Mouse (Mus musculus) intestine, postnatal 0 days (tissue): ENCODE data around the gene Mgat4b. TPM values are rescaled to one million over a fixed set of nuclear protein-coding genes. Genes with fewer than 3 reads are reported as not detected.

ENCODE experiments used
- ATAC-seq: fragments of 200-750 bp; cut with Nextera tagmentation; 2 replicates; pipeline ENCODE4 v1.8.0; 2017; ENCODE audit warnings: mild to moderate bottlenecking, moderate TSS enrichment, moderate library complexity
- H3K27ac ChIP-seq: fragments of 300-500 bp; sonication (generic); 2 replicates; pipeline ENCODE4 v1.5.1; 2014; ENCODE audit warnings: mild to moderate bottlenecking, low read depth, low read length, moderate library complexity
- H3K27me3 ChIP-seq: fragments of 300-500 bp; sonication (generic); replicated peaks from 2 replicates; pipeline ENCODE4 v1.6.1; 2014; ENCODE audit warnings: low read length, mixed read lengths; ENCODE audit not compliant: control insufficient read depth, insufficient read depth
- H3K36me3 ChIP-seq: fragments of 300-500 bp; sonication (generic); 2 replicates; pipeline ENCODE4 v1.6.1; 2014; ENCODE audit warnings: mild to moderate bottlenecking, moderate library complexity; ENCODE audit not compliant: control insufficient read depth, insufficient read depth
- H3K4me1 ChIP-seq: fragments of 300-500 bp; sonication (generic); replicated peaks from 2 replicates; pipeline ENCODE4 v1.6.1; 2014; ENCODE audit warnings: antibody characterized with exemption, low read length, mixed read lengths; ENCODE audit not compliant: control insufficient read depth, insufficient read depth
- H3K4me2 ChIP-seq: fragments of 300-500 bp; sonication (generic); replicated peaks from 2 replicates; pipeline ENCODE4 v1.6.1; 2014; ENCODE audit warnings: low read depth, mild to moderate bottlenecking, moderate library complexity
- H3K4me3 ChIP-seq: fragments of 300-500 bp; sonication (generic); 2 replicates; pipeline ENCODE4 v1.5.1; 2014; ENCODE audit warnings: low read depth, low read length
- H3K9ac ChIP-seq: fragments of 300-500 bp; sonication (generic); 2 replicates; pipeline ENCODE4 v1.6.1; 2014; ENCODE audit warnings: mild to moderate bottlenecking, low read depth, low read length
- H3K9me3 ChIP-seq: fragments of 300-500 bp; sonication (generic); 2 replicates; pipeline ENCODE4 v1.6.1; 2016; ENCODE audit warnings: mixed run types; ENCODE audit not compliant: control insufficient read depth
- CTCF ChIP-seq: sonication (generic); IDR thresholded peaks from 2 replicates; pipeline ENCODE4 v1.5.1; 2016; ENCODE audit warnings: low read depth, mild to moderate bottlenecking, control low read depth, antibody characterized with exemption, moderate library complexity
- WGBS: fragments of 180-500 bp; shearing (Covaris S2); extraction: QIAGEN DNeasy Blood & Tissue Kit; methylation state at CpG from one replicate; pipeline ENCODE4 v1.1.7; 2014; 5-methylcytosine and 5-hydroxymethylcytosine counted together
- polyA plus RNA-seq: library from polyadenylated mRNA; unstranded; fragments of >200 nt; fragmentation: Nextera tagmentation; extraction: Ambion mirVana; gene quantifications from 2 replicates; pipeline ENCODE4 v1.2.1, GENCODE M21; 2015

Mgat4b gene
- polyA plus RNA-seq, 1 experiment from 2014 or later, result 35.0 TPM

DNA sequence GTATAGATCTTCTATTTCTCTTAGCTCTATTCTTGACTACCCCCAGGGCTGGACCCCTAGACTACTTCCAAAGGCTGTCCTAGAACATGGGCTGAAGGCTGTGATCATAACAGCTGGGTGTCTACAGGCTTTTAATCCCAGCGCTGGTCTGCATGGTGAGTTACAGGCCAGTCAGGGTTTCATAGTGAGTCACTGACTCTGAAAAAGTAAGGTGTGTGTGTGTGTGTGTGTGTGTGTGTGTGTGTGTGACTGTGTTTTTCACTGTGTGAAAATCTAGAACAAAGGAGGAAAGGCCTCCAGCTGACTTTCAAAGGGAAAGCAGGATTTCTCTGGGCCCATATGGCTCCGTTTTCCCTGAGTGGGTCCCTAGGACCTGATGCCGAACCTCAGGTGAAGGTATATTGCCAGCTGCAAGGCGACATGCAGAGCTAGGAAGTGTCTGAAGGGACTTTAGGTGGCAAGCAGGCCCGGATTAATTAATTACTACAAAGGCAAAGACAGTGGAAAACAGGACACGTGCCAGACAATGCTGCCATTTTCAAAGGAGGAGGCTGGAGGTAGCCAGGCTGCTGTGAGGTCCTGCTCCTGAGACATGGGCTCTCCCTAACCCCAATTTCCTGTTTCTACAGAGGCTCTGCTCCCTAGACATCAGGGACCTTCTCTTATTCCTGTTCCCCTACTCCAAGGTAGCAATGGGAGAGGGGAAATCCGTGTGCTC, 12.0 kb downstream of the Mgat4b start:
- peaks cover 14% of the 10 kb centered on the region; the same call in 1 of the 2 replicates for H3K4me1 ChIP-seq
- H3K27ac ChIP-seq, result peak overlapping the region; percentile 60
- WGBS, result 58% methylated on average over 7 of the region's 7 CpGs
- no peaks in the 10 kb centered on the region for H3K36me3 ChIP-seq
- no peak overlapping the region for H3K4me3 ChIP-seq
- no peak for TF ChIP-seq CTCF
- no peak for ATAC-seq
- H3K4me2 ChIP-seq, result peak overlapping the region; percentile 98
- no peaks in the 10 kb centered on the region for H3K27me3 ChIP-seq
- H3K9me3 ChIP-seq, result no peaks in the 10 kb centered on the region
- H3K9ac ChIP-seq, result no peak overlapping the region

DNA sequence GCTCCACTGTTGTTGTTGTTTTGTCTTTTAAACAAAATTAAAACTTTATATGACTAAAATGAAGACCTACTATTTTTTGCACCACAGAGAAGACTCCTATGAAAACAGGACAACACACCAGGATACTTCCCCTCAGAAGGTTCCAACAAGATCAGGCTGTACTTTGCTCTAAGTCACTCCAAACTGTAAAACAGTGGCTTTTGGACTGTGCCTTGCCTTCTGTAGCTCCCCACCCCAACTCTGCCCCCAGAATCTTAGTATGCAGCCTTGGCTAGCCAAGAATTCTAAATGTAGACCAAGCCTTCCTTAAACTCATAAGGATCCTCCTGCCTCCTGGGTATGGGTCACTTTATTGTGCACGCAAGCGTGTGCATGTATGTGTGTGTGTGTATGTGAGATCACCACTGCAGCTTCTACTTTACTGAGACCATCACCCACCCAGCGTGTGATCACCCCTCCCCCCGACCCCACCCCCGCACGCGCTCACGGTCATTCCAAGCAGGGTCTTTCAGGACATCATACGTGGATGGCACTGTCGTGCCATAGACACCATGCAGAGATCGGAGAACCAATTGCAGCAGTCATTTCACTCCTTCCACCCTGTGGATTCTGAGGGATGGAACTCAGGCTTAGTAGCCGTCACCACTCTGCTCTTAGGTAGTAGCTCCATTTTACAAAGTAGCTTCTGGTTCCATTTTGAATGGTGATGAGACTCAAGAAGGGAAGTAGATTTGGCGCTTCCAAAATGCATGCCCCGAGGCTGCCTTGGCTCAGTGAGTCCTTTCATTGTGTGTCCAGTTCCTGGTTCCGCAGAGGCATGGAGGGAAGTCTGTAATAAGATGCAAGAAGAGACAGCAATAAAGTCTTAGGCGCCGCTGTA, 13.3 kb downstream of the Mgat4b start:
- Histone ChIP-seq H3K4me1 (peaks cover 10% of the 10 kb centered on the region; the same call in 1 of the 2 replicates), H3K27ac (peak overlapping the region; percentile 90), H3K9me3 (no peaks in the 10 kb centered on the region), H3K4me3 (peak overlapping the region; percentile 91), H3K4me2 (peak overlapping the region; percentile 98), H3K27me3 (no peaks in the 10 kb centered on the region), H3K9ac (peak overlapping the region; percentile 92), H3K36me3 (no peaks in the 10 kb centered on the region; the same call in 1 of the 2 replicates)
- WGBS, result 7% methylated on average over 17 of the region's 17 CpGs
- ATAC-seq, result no peak; the same call in 1 of the 2 replicates
- TF ChIP-seq CTCF, result no peak

DNA sequence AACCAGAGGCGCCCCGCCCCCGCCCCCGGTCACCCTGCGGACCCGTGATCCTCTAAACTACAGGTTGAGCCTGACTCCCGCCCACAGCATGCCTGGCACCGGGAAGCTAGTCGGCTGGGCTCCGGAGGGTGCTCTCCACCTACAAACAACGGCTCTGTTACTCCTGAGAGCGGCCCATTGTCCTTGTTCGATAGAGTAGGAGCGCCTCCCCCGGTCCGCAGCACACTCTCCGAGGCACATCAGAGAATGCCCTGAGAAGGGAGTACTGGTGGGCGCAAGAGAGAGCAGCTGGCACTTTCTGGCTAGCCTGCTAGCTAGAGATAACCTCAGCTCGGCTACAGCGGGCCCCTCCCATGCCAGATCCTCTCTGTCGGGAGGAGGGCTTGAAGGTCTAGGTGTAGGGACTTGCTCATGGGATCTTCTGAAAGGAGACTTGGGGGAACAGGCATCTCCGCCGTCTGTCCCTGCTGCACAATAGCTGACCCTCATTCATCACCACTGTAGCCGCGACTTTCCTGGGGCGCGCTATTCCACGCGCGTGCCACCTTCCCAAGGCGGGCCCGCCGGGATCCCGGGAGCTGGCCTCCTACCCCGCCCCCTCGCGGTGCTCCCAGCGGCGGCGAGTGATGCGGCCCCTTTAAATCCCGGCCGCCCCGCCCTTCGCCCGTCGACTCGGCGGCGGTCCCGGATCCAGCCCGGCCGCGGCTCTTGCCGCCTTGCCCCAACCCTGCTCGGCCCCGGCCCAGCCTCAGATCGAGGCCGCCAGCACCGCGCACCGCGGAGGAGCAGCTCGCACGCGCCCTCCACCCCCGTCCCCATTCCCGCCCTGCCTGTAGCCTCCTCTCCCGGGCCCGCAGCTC, 14.2 kb downstream of the Mgat4b start:
- Histone ChIP-seq H3K4me3 (peak overlapping the region; percentile 91), H3K9ac (peak overlapping the region; percentile 92), H3K27ac (peak overlapping the region; percentile 90), H3K27me3 (no peaks in the 10 kb centered on the region), H3K36me3 (no peaks in the 10 kb centered on the region; the same call in 1 of the 2 replicates), H3K4me1 (peaks cover 10% of the 10 kb centered on the region; the same call in 1 of the 2 replicates), H3K4me2 (peak overlapping the region; percentile 98), H3K9me3 (no peaks in the 10 kb centered on the region)
- under 1% methylated on average over 60 of the region's 70 CpGs for WGBS
- peak; percentile 61 for TF ChIP-seq CTCF
- peak; percentile 75 for ATAC-seq

DNA sequence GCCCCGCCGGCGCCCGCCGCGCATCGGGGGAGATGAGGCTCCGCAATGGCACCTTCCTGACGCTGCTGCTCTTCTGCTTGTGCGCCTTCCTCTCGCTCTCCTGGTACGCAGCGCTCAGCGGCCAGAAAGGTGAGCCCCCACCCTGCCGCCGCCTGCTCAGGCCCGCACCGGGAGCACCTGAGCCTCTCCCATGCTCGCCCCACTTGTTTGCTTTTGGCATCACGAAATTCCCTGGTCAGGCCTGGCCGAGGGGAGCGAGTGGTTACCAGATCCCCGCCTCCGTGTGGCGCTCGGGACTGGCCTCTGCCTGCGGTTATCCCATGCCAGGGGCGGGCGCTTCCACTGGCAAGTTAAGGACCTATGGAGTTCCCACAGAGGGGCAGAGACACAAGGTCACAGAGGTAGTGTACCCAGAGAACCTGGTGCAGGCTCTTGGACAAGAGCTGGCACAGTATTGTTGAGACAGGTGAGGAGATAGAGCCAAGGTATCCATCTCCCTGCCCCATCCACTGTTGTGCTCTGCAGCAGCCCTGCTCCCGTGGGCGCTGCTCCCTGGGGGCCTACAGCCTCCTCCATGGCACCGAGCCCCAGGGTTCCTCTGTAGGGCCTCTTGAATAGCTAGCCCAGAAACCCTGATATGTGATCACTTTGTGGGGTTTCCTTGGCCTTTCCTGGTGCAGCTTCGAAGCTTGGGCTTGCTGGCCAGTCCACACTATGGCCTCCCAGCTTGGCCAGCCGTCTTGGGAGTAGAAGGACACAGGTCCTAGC, 15.1 kb downstream of the Mgat4b start:
- Histone ChIP-seq H3K9me3 (no peaks in the 10 kb centered on the region), H3K36me3 (peaks cover 3% of the 10 kb centered on the region; the same call in 1 of the 2 replicates), H3K9ac (peak overlapping the region; percentile 92), H3K4me1 (peaks cover 10% of the 10 kb centered on the region; the same call in 1 of the 2 replicates), H3K27me3 (no peaks in the 10 kb centered on the region), H3K27ac (peak overlapping the region; percentile 90), H3K4me2 (peak overlapping the region; percentile 98), H3K4me3 (peak overlapping the region; percentile 91)
- 3% methylated on average over 34 of the region's 34 CpGs for WGBS
- peak; percentile 12; the same call in 1 of the 2 replicates for ATAC-seq
- TF ChIP-seq CTCF, result peak; percentile 24; the same call in 1 of the 2 replicates

DNA sequence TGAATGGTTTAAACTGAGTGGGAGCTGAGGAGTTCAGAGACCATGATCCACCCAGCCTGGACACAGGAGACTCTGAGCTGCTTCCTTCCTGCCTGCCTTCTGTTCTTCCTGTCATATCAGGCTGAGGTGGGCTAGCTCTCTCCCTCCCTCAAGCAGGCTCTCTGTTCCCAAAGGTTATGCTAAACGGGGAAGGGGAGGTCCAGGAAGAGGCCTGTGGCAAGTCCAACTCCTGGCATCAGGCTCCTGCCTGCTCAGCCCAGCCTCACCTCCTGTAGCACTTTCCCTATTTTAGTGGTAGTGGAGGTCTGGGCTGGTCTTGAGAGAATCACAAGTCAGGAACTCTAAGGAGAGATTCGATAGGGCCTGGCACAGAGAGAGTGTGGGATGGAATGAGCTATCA, 15.7 kb downstream of the Mgat4b start:
- no peak for TF ChIP-seq CTCF
- Histone ChIP-seq H3K36me3 (peaks cover 4% of the 10 kb centered on the region; the same call in 1 of the 2 replicates), H3K4me2 (peak overlapping the region; percentile 98), H3K4me3 (peak overlapping the region; percentile 91), H3K27me3 (no peaks in the 10 kb centered on the region), H3K4me1 (peaks cover 10% of the 10 kb centered on the region; the same call in 1 of the 2 replicates), H3K9me3 (no peaks in the 10 kb centered on the region), H3K27ac (peak overlapping the region; percentile 41; the same call in 1 of the 2 replicates), H3K9ac (peak overlapping the region; percentile 92)
- WGBS, result 30% methylated on average over 2 of the region's 2 CpGs
- ATAC-seq, result no peak
